Mouse (Mus musculus): ENCODE results near the gene Tmem63a. TPM values are rescaled to one million over a fixed set of nuclear protein-coding genes. Genes with fewer than 3 reads are reported as not detected.
A peak's percentile ranks its signal among the peaks of the same experiment; 100 is the strongest.
"Not testable (repeated sequence)": the region's sequence is repeated elsewhere in the genome, so short reads cannot be mapped to it uniquely, and the experiment has no call there.

Tmem63a gene
- polyA plus RNA-seq, 1 experiment from 2014 or later, result 2.2 TPM

GRCm38 (mm10) chr1:180934467-180935419 lies 7.4 kb upstream of the Tmem63a start, which contains the start of gene Lefty1:
Gene Lefty1 (plus strand): TSS chr1:180935022.
- WGBS, result 12% methylated on average over 21 of the region's 21 CpGs
- no peaks in the 10 kb centered on the region for H3K9me3 ChIP-seq (replicated peaks)
- no peak for DNase-seq (ENCODE audit: low spot score)
- H3K4me3 ChIP-seq, result no peak within 1 kb of the TSS
- no peaks in the 10 kb centered on the region for H3K36me3 ChIP-seq
- peaks cover 62% of the 10 kb centered on the region for H3K27me3 ChIP-seq (ENCODE audit: low read depth, poor library complexity, severe bottlenecking)
- no peak within 1 kb of the TSS for H3K27ac ChIP-seq (replicated peaks)
- H3K4me1 ChIP-seq, result peaks cover 38% of the 10 kb centered on the region

GRCm38 (mm10) chr1:180936610-180937398 lies 5.3 kb upstream of the Tmem63a start:
- peaks cover 83% of the 10 kb centered on the region for H3K27me3 ChIP-seq (ENCODE audit: low read depth, poor library complexity, severe bottlenecking)
- not testable (repeated sequence) for H3K9me3 ChIP-seq (replicated peaks); H3K27ac ChIP-seq (replicated peaks); H3K36me3 ChIP-seq
- under 1% methylated on average over 36 of the region's 41 CpGs for WGBS
- peak overlapping the region; percentile 43 for H3K4me3 ChIP-seq
- peaks cover 46% of the 10 kb centered on the region for H3K4me1 ChIP-seq
- DNase-seq (ENCODE audit: low spot score), result peak; percentile 58

- not testable (repeated sequence) for DNase-seq (ENCODE audit: low spot score); H3K36me3 ChIP-seq; H3K4me3 ChIP-seq; H3K9me3 ChIP-seq (replicated peaks); H3K27ac ChIP-seq (replicated peaks)
- 11% methylated on average over 13 of the region's 13 CpGs for WGBS
- peaks cover 91% of the 10 kb centered on the region for H3K27me3 ChIP-seq (ENCODE audit: low read depth, poor library complexity, severe bottlenecking)
- H3K4me1 ChIP-seq, result peaks cover 55% of the 10 kb centered on the region
These were observed 4.5 kb upstream of the Tmem63a start for GRCm38 (mm10) chr1:180937631-180938030.

GRCm38 (mm10) chr1:180938781-180939180 lies 3.4 kb upstream of the Tmem63a start:
- peaks cover 55% of the 10 kb centered on the region for H3K4me1 ChIP-seq
- not testable (repeated sequence) for H3K36me3 ChIP-seq; DNase-seq (ENCODE audit: low spot score); H3K4me3 ChIP-seq; H3K27ac ChIP-seq (replicated peaks); H3K9me3 ChIP-seq (replicated peaks)
- WGBS, result 80% methylated on average over 2 of the region's 2 CpGs
- H3K27me3 ChIP-seq (ENCODE audit: low read depth, poor library complexity, severe bottlenecking), result peaks cover 91% of the 10 kb centered on the region

GRCm38 (mm10) chr1:180940776-180941460 lies 1.2 kb upstream of the Tmem63a start:
- H3K9me3 ChIP-seq (replicated peaks), result no peaks in the 10 kb centered on the region
- no peak for DNase-seq (ENCODE audit: low spot score)
- H3K27ac ChIP-seq (replicated peaks), result 0 out of 2 replicates have a peak overlapping the region, but pooled peaks have one; percentile 86
- H3K36me3 ChIP-seq, result no peaks in the 10 kb centered on the region
- H3K27me3 ChIP-seq (ENCODE audit: low read depth, poor library complexity, severe bottlenecking), result peaks cover 86% of the 10 kb centered on the region
- WGBS, result 88% methylated on average over 7 of the region's 7 CpGs
- 0 out of 2 replicates have a peak overlapping the region, but pooled peaks have one; percentile 87 for H3K4me3 ChIP-seq
- peaks cover 50% of the 10 kb centered on the region for H3K4me1 ChIP-seq

- Histone ChIP-seq H3K36me3 (no peaks in the 10 kb centered on the region), H3K9me3 (replicated peaks) (no peaks in the 10 kb centered on the region), H3K27me3 (ENCODE audit: low read depth, poor library complexity, severe bottlenecking) (peaks cover 86% of the 10 kb centered on the region), H3K4me1 (peaks cover 50% of the 10 kb centered on the region), H3K27ac (replicated peaks) (peak overlapping the region; percentile 86), H3K4me3 (peak overlapping the region; percentile 87)
- WGBS, result 3% methylated on average over 18 of the region's 18 CpGs
- no peak for DNase-seq (ENCODE audit: low spot score)
These were observed 418 bp upstream of the Tmem63a start for GRCm38 (mm10) chr1:180941726-180942125.

GRCm38 (mm10) chr1:180943032-180943644 lies 994 bp downstream of the Tmem63a start:
- no peaks in the 10 kb centered on the region for H3K36me3 ChIP-seq
- peak overlapping the region; percentile 87 for H3K4me3 ChIP-seq
- H3K9me3 ChIP-seq (replicated peaks), result no peaks in the 10 kb centered on the region
- 41% methylated on average over 11 of the region's 11 CpGs for WGBS
- H3K4me1 ChIP-seq, result peaks cover 39% of the 10 kb centered on the region
- H3K27me3 ChIP-seq (ENCODE audit: low read depth, poor library complexity, severe bottlenecking), result peaks cover 74% of the 10 kb centered on the region
- H3K27ac ChIP-seq (replicated peaks), result 0 out of 2 replicates have a peak overlapping the region, but pooled peaks have one; percentile 86
- no peak for DNase-seq (ENCODE audit: low spot score)

GRCm38 (mm10) chr1:180943896-180944295 lies 1.8 kb downstream of the Tmem63a start:
- H3K4me1 ChIP-seq, result peaks cover 39% of the 10 kb centered on the region
- H3K27ac ChIP-seq (replicated peaks), result no peak overlapping the region
- peaks cover 68% of the 10 kb centered on the region for H3K27me3 ChIP-seq (ENCODE audit: low read depth, poor library complexity, severe bottlenecking)
- 86% methylated on average over 1 of the region's 1 CpGs for WGBS
- H3K36me3 ChIP-seq, result no peaks in the 10 kb centered on the region
- H3K9me3 ChIP-seq (replicated peaks), result no peaks in the 10 kb centered on the region
- no peak overlapping the region for H3K4me3 ChIP-seq
- no peak for DNase-seq (ENCODE audit: low spot score)

- Histone ChIP-seq H3K27ac (replicated peaks) (no peak overlapping the region), H3K4me1 (peaks cover 39% of the 10 kb centered on the region), H3K4me3 (no peak overlapping the region), H3K27me3 (ENCODE audit: low read depth, poor library complexity, severe bottlenecking) (peaks cover 68% of the 10 kb centered on the region), H3K9me3 (replicated peaks) (no peaks in the 10 kb centered on the region), H3K36me3 (no peaks in the 10 kb centered on the region)
- no peak for DNase-seq (ENCODE audit: low spot score)
- 75% methylated on average over 4 of the region's 4 CpGs for WGBS
These were observed 2.4 kb downstream of the Tmem63a start for GRCm38 (mm10) chr1:180944553-180944952.

GRCm38 (mm10) chr1:180945001-180945980 lies 3.1 kb downstream of the Tmem63a start:
- H3K27me3 ChIP-seq (ENCODE audit: low read depth, poor library complexity, severe bottlenecking), result peaks cover 62% of the 10 kb centered on the region
- WGBS, result 26% methylated on average over 20 of the region's 20 CpGs
- H3K27ac ChIP-seq (replicated peaks), result peak overlapping the region; percentile 19

GRCm38 (mm10) chr1:180946448-180946847 lies 4.3 kb downstream of the Tmem63a start:
- Histone ChIP-seq H3K36me3 (no peaks in the 10 kb centered on the region), H3K27ac (replicated peaks) (no peak overlapping the region), H3K4me3 (no peak overlapping the region), H3K4me1 (peaks cover 34% of the 10 kb centered on the region), H3K27me3 (ENCODE audit: low read depth, poor library complexity, severe bottlenecking) (peaks cover 51% of the 10 kb centered on the region), H3K9me3 (replicated peaks) (no peaks in the 10 kb centered on the region)
- no peak for DNase-seq (ENCODE audit: low spot score)
- WGBS, result 94% methylated on average over 6 of the region's 6 CpGs

More at GRCm38 (mm10) chr1:180945001-180945980, 3.1 kb downstream of the Tmem63a start:
- H3K4me1 ChIP-seq, result peaks cover 39% of the 10 kb centered on the region
- H3K4me3 ChIP-seq, result no peak overlapping the region; the same call in 1 of the 2 replicates
- no peaks in the 10 kb centered on the region for H3K9me3 ChIP-seq (replicated peaks)
- H3K36me3 ChIP-seq, result no peaks in the 10 kb centered on the region
- peak; percentile 51 for DNase-seq (ENCODE audit: low spot score)

All from midbrain, embryonic 10.5 days (tissue).